Mouse (Mus musculus) olfactory bulb, adult 2 months (tissue): ENCODE results near the gene Degs2. TPM values are rescaled to one million over a fixed set of nuclear protein-coding genes. Genes with fewer than 3 reads are reported as not detected.
A peak's percentile ranks its signal among the peaks of the same experiment; 100 is the strongest.

ENCODE experiments used
- H3K27ac ChIP-seq: fragments of 200-500 bp; 2 replicates; pipeline ENCODE4 v1.5.1; 2012; ENCODE audit warnings: low read depth, low read length; ENCODE audit not compliant: insufficient read depth
- H3K4me1 ChIP-seq: fragments of 200-500 bp; 2 replicates; pipeline ENCODE4 v1.6.1; 2012; ENCODE audit warnings: low read length; ENCODE audit not compliant: control insufficient read depth, insufficient read depth
- H3K4me3 ChIP-seq: fragments of 200-500 bp; 2 replicates; pipeline ENCODE4 v1.5.1; 2012; ENCODE audit warnings: mild to moderate bottlenecking, low read depth, low read length, moderate library complexity; ENCODE audit not compliant: insufficient read depth
- CTCF ChIP-seq: fragments of 200-500 bp; IDR thresholded peaks from 2 replicates; pipeline ENCODE4 v1.5.1; 2012; ENCODE audit warnings: low read depth, mild to moderate bottlenecking, low read length, moderate library complexity; ENCODE audit not compliant: insufficient read depth
- POLR2A ChIP-seq: fragments of 200-500 bp; IDR thresholded peaks from 2 replicates; pipeline ENCODE4 v1.6.1; 2012; ENCODE audit warnings: mild to moderate bottlenecking, low read depth, low read length, moderate library complexity; ENCODE audit not compliant: insufficient read depth
- WGBS: fragments of 180-500 bp; shearing (Covaris S2); methylation state at CpG from one replicate; pipeline ENCODE4 v1.1.7; 2018; 5-methylcytosine and 5-hydroxymethylcytosine counted together
- polyA plus RNA-seq: library from polyadenylated mRNA; stranded (reverse); fragments of >200 nt; gene quantifications from 2 replicates; pipeline ENCODE4 v1.2.4, GENCODE M21; 2012; ENCODE audit warnings: low replicate concordance; ENCODE audit not compliant: missing spikeins, insufficient read depth, insufficient read length

Gene Degs2
- polyA plus RNA-seq, 1 experiment = not detected

- Histone ChIP-seq H3K4me3 (no peak overlapping the region), H3K4me1 (no peaks in the 10 kb centered on the region), H3K27ac (no peak overlapping the region)
- no peak for TF ChIP-seq POLR2A
- TF ChIP-seq CTCF = no peak
- 86% methylated on average over 6 of the region's 6 CpGs for WGBS
Measured at GRCm38 (mm10) chr12:108709386-108709785, 7.3 kb upstream of the Degs2 start.

GRCm38 (mm10) chr12:108706129-108706528 lies 4.0 kb upstream of the Degs2 start:
- Histone ChIP-seq H3K4me3 (no peak overlapping the region), H3K4me1 (peaks cover 12% of the 10 kb centered on the region), H3K27ac (no peak overlapping the region)
- TF ChIP-seq CTCF = no peak
- TF ChIP-seq POLR2A = no peak
- WGBS = 57% methylated on average over 7 of the region's 7 CpGs

GRCm38 (mm10) chr12:108705486-108705885 lies 3.4 kb upstream of the Degs2 start:
- H3K4me1 ChIP-seq = peaks cover 12% of the 10 kb centered on the region
- TF ChIP-seq POLR2A (no peak), CTCF (no peak)
- H3K4me3 ChIP-seq = no peak overlapping the region
- no peak overlapping the region for H3K27ac ChIP-seq
- 92% methylated on average over 6 of the region's 6 CpGs for WGBS

- no peak for TF ChIP-seq POLR2A
- no peak for TF ChIP-seq CTCF
- H3K4me1 ChIP-seq = peaks cover 15% of the 10 kb centered on the region
- peak overlapping the region; percentile 26; the same call in 1 of the 2 replicates for H3K4me3 ChIP-seq
- WGBS = 53% methylated on average over 2 of the region's 2 CpGs
- no peak overlapping the region for H3K27ac ChIP-seq
Measured at GRCm38 (mm10) chr12:108701221-108701620, 894 bp downstream of the Degs2 start.

GRCm38 (mm10) chr12:108700037-108700436 lies 2.1 kb downstream of the Degs2 start:
- Histone ChIP-seq H3K4me1 (peaks cover 15% of the 10 kb centered on the region), H3K4me3 (no peak overlapping the region), H3K27ac (no peak overlapping the region)
- 77% methylated on average over 5 of the region's 5 CpGs for WGBS
- no peak for TF ChIP-seq POLR2A
- TF ChIP-seq CTCF = no peak

GRCm38 (mm10) chr12:108699576-108699975 lies 2.5 kb downstream of the Degs2 start:
- peaks cover 15% of the 10 kb centered on the region for H3K4me1 ChIP-seq
- TF ChIP-seq POLR2A = no peak
- no peak overlapping the region for H3K4me3 ChIP-seq
- 87% methylated on average over 10 of the region's 10 CpGs for WGBS
- H3K27ac ChIP-seq = no peak overlapping the region

- H3K27ac ChIP-seq = no peak overlapping the region
- WGBS = 76% methylated on average over 11 of the region's 11 CpGs
- no peak for TF ChIP-seq CTCF
- no peak for TF ChIP-seq POLR2A
Measured at GRCm38 (mm10) chr12:108698697-108699471, 3.2 kb downstream of the Degs2 start.

GRCm38 (mm10) chr12:108694223-108694622 lies 7.9 kb downstream of the Degs2 start:
- Histone ChIP-seq H3K27ac (no peak overlapping the region), H3K4me1 (0 out of 2 replicates have a peak, but pooled peaks cover 2% of the 10 kb centered on the region), H3K4me3 (no peak overlapping the region)
- no peak for TF ChIP-seq CTCF
- no peak for TF ChIP-seq POLR2A
- 62% methylated on average over 1 of the region's 1 CpGs for WGBS

More at GRCm38 (mm10) chr12:108698697-108699471, 3.2 kb downstream of the Degs2 start:
- peaks cover 15% of the 10 kb centered on the region for H3K4me1 ChIP-seq
- H3K4me3 ChIP-seq = no peak overlapping the region

GRCm38 (mm10) chr12:108693592-108693991 lies 8.5 kb downstream of the Degs2 start:
- no peaks in the 10 kb centered on the region for H3K4me1 ChIP-seq
- 60% methylated on average over 2 of the region's 2 CpGs for WGBS
- H3K27ac ChIP-seq = no peak overlapping the region
- TF ChIP-seq CTCF = no peak
- TF ChIP-seq POLR2A = no peak
- H3K4me3 ChIP-seq = no peak overlapping the region
